Comparison of ENCODE assay signal across 8 mouse cellular contexts in the genomic region with DNA sequence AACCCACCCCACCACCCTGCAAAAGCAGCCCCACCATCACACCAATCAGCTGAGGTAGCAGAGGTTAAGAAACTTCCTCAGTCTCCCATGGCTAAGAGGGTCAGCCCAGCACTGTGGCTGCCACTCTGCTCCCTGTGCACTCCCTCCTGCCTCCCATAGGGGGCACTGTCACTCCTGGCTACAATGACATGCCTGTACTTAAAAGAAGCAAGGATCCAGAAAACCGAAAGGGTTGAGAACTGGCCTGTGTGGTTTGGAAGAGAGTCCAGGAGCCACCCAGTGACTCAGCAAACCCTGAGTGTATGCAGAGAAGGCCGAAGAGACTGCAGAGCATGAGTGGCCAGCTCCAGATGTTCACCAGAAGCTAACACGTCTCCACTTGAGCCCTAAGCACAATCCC. TPM values are rescaled to one million over a fixed set of nuclear protein-coding genes. Genes with fewer than 3 reads are reported as not detected.
DNase-seq lines count a peak whose midpoint lies in the region; ATAC-seq and TF ChIP-seq lines count a peak whose summit lies in the region.

No protein-coding gene starts in this region.

- H3K36me3 ChIP-seq in G1E (replicated peaks) = no peaks in the 10 kb centered on the region
- H3K36me3 ChIP-seq in liver, embryonic 14.5 days (replicated peaks; ENCODE audit: control insufficient read depth, insufficient read depth, low read depth) = no peaks in the 10 kb centered on the region

- no peak overlapping the region for H3K4me3 ChIP-seq in G1E (ENCODE audit: low read depth, low read length)
- no peak overlapping the region for H3K4me3 ChIP-seq in gastrocnemius, adult 2 months
- H3K4me3 ChIP-seq in liver, embryonic 14.5 days (ENCODE audit: insufficient read depth in 1 of 2, low read depth in 2 of 2, low read length in 2 of 2) = no peak overlapping the region

- no peak overlapping the region for H3K9ac ChIP-seq in liver, embryonic 14.5 days (replicated peaks)

- TF ChIP-seq CTCF in G1E (IDR thresholded peaks at IDR 0.05; ENCODE audit: low read depth, low read length) = peak; percentile 79
- TF ChIP-seq CTCF in gastrocnemius, adult 2 months (IDR thresholded peaks at IDR 0.05) = peak; percentile 89
- TF ChIP-seq CTCF in liver, embryonic 14.5 days (IDR thresholded peaks at IDR 0.05; ENCODE audit: low read depth) = peak; percentile 90

- TF ChIP-seq EP300 in liver, embryonic 14.5 days (IDR thresholded peaks at IDR 0.05; ENCODE audit: low read depth) = no peak

- H3K27ac ChIP-seq in gastrocnemius, adult 2 months = peak overlapping the region; percentile 64
- no peak overlapping the region for H3K27ac ChIP-seq in liver, embryonic 14.5 days

- H3K4me2 ChIP-seq in liver, embryonic 14.5 days (ENCODE audit: low read depth) = no peak overlapping the region

- ATAC-seq in G1E (ENCODE audit: extremely low read depth, insufficient number of reproducible peaks, low FRiP score, poor library complexity, severe bottlenecking) = peak; percentile 28; the same call in 1 of the 2 replicates
- 0 out of 2 replicates have a peak, but pooled peaks have one; percentile 29 for ATAC-seq in liver, embryonic 14.5 days (ENCODE audit: insufficient read depth)

- WGBS in liver, embryonic 14.5 days (ENCODE audit: insufficient replicate concordance) = 22% methylated on average over 3 of the region's 3 CpGs

- intact Hi-C loops in gastrocnemius, adult 2 months (cut with DNase I) = loop anchor here (5.0 kb wide), 2 partner anchors 78 to 123 kb away; a partner anchor contains a TSS

- DNase-seq in 3134 (ENCODE audit: extremely low read depth, insufficient read length, low spot score) = peak; percentile 81
- peak; percentile 13 for DNase-seq in G1E (ENCODE audit: low spot score)
- peak; percentile 18 for DNase-seq in cerebellum, adult 11-12 months
- DNase-seq in gastrocnemius, adult 2 months = peak; percentile 79
- DNase-seq in kidney, adult 18-20 months = peak; percentile 83
- DNase-seq in liver, embryonic 14.5 days (ENCODE audit: low read depth in 3 of 3, low spot score in 3 of 3) = peak; percentile 5 to 35 (median 17)
- peak; percentile 74 for DNase-seq in ovary, adult 18-20 months (ENCODE audit: low spot score)
- peak; percentile 54 for DNase-seq in urinary bladder, adult 2 months (ENCODE audit: low spot score)

- H3K27me3 ChIP-seq in G1E (ENCODE audit: insufficient read depth, low read length) = no peaks in the 10 kb centered on the region
- no peaks in the 10 kb centered on the region for H3K27me3 ChIP-seq in liver, embryonic 14.5 days (ENCODE audit: control insufficient read depth, insufficient read depth, low read length)

- no peaks in the 10 kb centered on the region for H3K9me3 ChIP-seq in G1E (replicated peaks)
- H3K9me3 ChIP-seq in liver, embryonic 14.5 days (ENCODE audit: control insufficient read depth, low read length) = no peaks in the 10 kb centered on the region

- H3K4me1 ChIP-seq in G1E (ENCODE audit: insufficient read depth, low read depth, low read length) = peaks cover 2% of the 10 kb centered on the region; the same call in 1 of the 2 replicates
- H3K4me1 ChIP-seq in liver, embryonic 14.5 days (replicated peaks; ENCODE audit: control insufficient read depth in 2 of 2, insufficient read depth in 2 of 2, low read length in 1 of 2) = peaks cover 0 to 3% of the 10 kb centered on the region in 2 experiments; a peak in 1 of 4 replicates

RNA-seq across cellular contexts. Expression of a gene that starts 4.1 kb away (rescaled TPM):
- total RNA-seq in G1E (2014; fragmentation: Nextera tagmentation) = not detected in 2 replicates
- 0.12 and 0.16 TPM in 2 replicates for total RNA-seq in G1E (2017)
- not detected in 2 replicates for polyA plus RNA-seq in G1E (2012)
- total RNA-seq in gastrocnemius, adult 2 months (2021) = under 1 TPM in 1 of 2 experiments, not detected in 1; 0.36 TPM
- polyA plus RNA-seq in liver, embryonic 14.5 days (2012; rRNA removed) = 6.2 and 6.4 TPM in 2 replicates
- polyA plus RNA-seq in liver, embryonic 14.5 days (2014; fragmentation: Nextera tagmentation; extraction: Ambion mirVana) = 12.7 and 12.8 TPM in 2 replicates
- 2.1 and 2.3 TPM in 2 replicates for polyA plus RNA-seq in urinary bladder, adult 2 months (2012; rRNA removed)

RNA-seq across cellular contexts. Expression of a gene that starts 7.8 kb away (rescaled TPM):
- total RNA-seq in G1E (2014; fragmentation: Nextera tagmentation) = not detected in 2 replicates
- total RNA-seq in G1E (2017) = not detected in 2 replicates
- not detected in 2 replicates for polyA plus RNA-seq in G1E (2012)
- total RNA-seq in gastrocnemius, adult 2 months (2021) = 10 to 100 TPM in 1 of 2 experiments, 1 to 10 TPM in 1; 9.5 to 25.7 TPM
- 13.7 and 15.3 TPM in 2 replicates for polyA plus RNA-seq in liver, embryonic 14.5 days (2012; rRNA removed)
- polyA plus RNA-seq in liver, embryonic 14.5 days (2014; fragmentation: Nextera tagmentation; extraction: Ambion mirVana) = 16.1 and 18.6 TPM in 2 replicates
- 2.7 and 5.1 TPM in 2 replicates for polyA plus RNA-seq in urinary bladder, adult 2 months (2012; rRNA removed)

RNA-seq across cellular contexts. Expression of a gene that starts 29.7 kb away (rescaled TPM):
- total RNA-seq in G1E (2014; fragmentation: Nextera tagmentation) = not detected in 2 replicates
- total RNA-seq in G1E (2017) = not detected in 2 replicates
- polyA plus RNA-seq in G1E (2012) = not detected in 2 replicates
- total RNA-seq in gastrocnemius, adult 2 months (2021) = not detected
- 4.1 and 4.6 TPM in 2 replicates for polyA plus RNA-seq in liver, embryonic 14.5 days (2012; rRNA removed)
- polyA plus RNA-seq in liver, embryonic 14.5 days (2014; fragmentation: Nextera tagmentation; extraction: Ambion mirVana) = 11.3 and 11.7 TPM in 2 replicates
- polyA plus RNA-seq in urinary bladder, adult 2 months (2012; rRNA removed) = 0.45 and 0.75 TPM in 2 replicates

RNA-seq across cellular contexts. Expression of a gene that starts 43.8 kb away (rescaled TPM):
- total RNA-seq in G1E (2014; fragmentation: Nextera tagmentation) = not detected in 2 replicates
- not detected in 2 replicates for total RNA-seq in G1E (2017)
- not detected in 2 replicates for polyA plus RNA-seq in G1E (2012)
- total RNA-seq in gastrocnemius, adult 2 months (2021) = 10 to 100 TPM; 74.7 to 87.2 TPM
- 86.0 and 111 TPM in 2 replicates for polyA plus RNA-seq in liver, embryonic 14.5 days (2012; rRNA removed)
- 183 and 196 TPM in 2 replicates for polyA plus RNA-seq in liver, embryonic 14.5 days (2014; fragmentation: Nextera tagmentation; extraction: Ambion mirVana)
- 59.8 and 62.7 TPM in 2 replicates for polyA plus RNA-seq in urinary bladder, adult 2 months (2012; rRNA removed)

RNA-seq across cellular contexts. Expression of a gene that starts 46.9 kb away (rescaled TPM):
- total RNA-seq in G1E (2014; fragmentation: Nextera tagmentation) = not detected in 2 replicates
- not detected in 2 replicates for total RNA-seq in G1E (2017)
- not detected in 2 replicates for polyA plus RNA-seq in G1E (2012)
- total RNA-seq in gastrocnemius, adult 2 months (2021) = 100 to 1,000 TPM in 1 of 2 experiments, 10 to 100 TPM in 1; 63.0 to 111 TPM
- polyA plus RNA-seq in liver, embryonic 14.5 days (2012; rRNA removed) = 3.4 and 3.9 TPM in 2 replicates
- polyA plus RNA-seq in liver, embryonic 14.5 days (2014; fragmentation: Nextera tagmentation; extraction: Ambion mirVana) = 4.4 and 4.8 TPM in 2 replicates
- polyA plus RNA-seq in urinary bladder, adult 2 months (2012; rRNA removed) = 148 and 153 TPM in 2 replicates

Comparison
In these comparisons a context has a peak if more than half of its experiments do, and no peak if none do; other contexts are left out.
1. DNase-seq: peak in every context shown above with its lines; median percentile 83 in kidney, adult 18-20 months; 81 in 3134; 79 in gastrocnemius, adult 2 months; 74 in ovary, adult 18-20 months; 54 in urinary bladder, adult 2 months; 18 in cerebellum, adult 11-12 months; 17 in liver, embryonic 14.5 days; 13 in G1E.